Mouse (Mus musculus) inflammation-experienced regulatory T-cells, adult 16 weeks (primary cell): ENCODE data around the gene Atp6v0a4. TPM values are rescaled to one million over a fixed set of nuclear protein-coding genes. Genes with fewer than 3 reads are reported as not detected.

Experiments used
- polyA plus RNA-seq: library from polyadenylated mRNA; unstranded; fragments of 100-300 nt; shearing (Covaris generic); gene quantifications from one replicate; pipeline ENCODE4 v1.2.1, GENCODE M21; 2017

Atp6v0a4 gene
- not detected for polyA plus RNA-seq

GRCm38 (mm10) chr6:38124207-38124835 is at the start of gene Atp6v0a4:
Gene Atp6v0a4, minus strand, starts transcription at chr6:38124586.

DNA sequence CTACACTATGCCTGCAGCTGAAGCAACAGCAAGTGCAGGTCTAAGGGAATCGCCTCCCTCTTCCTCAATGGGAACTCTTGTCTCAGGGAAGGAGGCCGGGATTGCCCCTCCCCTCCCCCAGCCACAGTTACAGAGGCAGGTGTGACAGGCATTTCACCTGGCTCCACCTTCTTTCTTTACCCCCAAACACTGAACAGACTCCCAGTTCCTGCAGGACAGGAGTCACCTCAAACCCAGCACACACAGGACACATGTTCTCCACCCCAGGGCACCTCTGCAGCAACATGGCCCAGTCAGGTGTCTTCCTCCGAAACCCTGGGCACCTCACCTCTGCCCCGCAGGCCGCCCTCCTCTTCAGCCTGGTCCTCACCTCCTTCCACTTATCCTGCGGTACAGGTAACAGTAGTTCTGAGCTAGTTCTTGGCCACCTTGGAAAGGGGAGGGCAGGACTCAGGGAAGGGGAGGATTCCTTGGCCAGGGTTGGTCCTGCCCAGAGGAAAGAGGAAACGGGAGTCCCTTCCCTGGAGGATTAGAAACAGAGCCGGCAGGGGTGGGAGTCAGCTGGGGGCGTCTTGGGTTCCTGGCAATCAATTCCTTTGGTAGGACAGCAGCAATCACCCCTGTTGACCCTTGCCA is 15.1 kb downstream of the Atp6v0a4 start, which contains the start of gene Tmem213:
Gene Tmem213 (plus strand): TSS at position 96 of the 636 bp plus-strand sequence.

GRCm38 (mm10) chr6:38046838-38047237 is 77.5 kb downstream of the Atp6v0a4 start, which contains the start of gene Svopl:
Gene Svopl, minus strand, starts transcription at chr6:38046996.

Other genes with a start within 250 kb of the Atp6v0a4 start
- 0.11 TPM for gene Svopl, start 77.6 kb downstream of the Atp6v0a4 start, polyA plus RNA-seq
- not detected for gene Tmem213, start 15.3 kb downstream of the Atp6v0a4 start, polyA plus RNA-seq
- gene D630045J12Rik, start 129.4 kb upstream of the Atp6v0a4 start, polyA plus RNA-seq: 0.20 TPM
- gene Zc3hav1l, start 174.7 kb upstream of the Atp6v0a4 start, polyA plus RNA-seq: 0.48 TPM
- 121 TPM for gene Zc3hav1, start 230.0 kb upstream of the Atp6v0a4 start, polyA plus RNA-seq